ENCODE assay signal across 12 mouse cellular contexts in the genomic region with DNA sequence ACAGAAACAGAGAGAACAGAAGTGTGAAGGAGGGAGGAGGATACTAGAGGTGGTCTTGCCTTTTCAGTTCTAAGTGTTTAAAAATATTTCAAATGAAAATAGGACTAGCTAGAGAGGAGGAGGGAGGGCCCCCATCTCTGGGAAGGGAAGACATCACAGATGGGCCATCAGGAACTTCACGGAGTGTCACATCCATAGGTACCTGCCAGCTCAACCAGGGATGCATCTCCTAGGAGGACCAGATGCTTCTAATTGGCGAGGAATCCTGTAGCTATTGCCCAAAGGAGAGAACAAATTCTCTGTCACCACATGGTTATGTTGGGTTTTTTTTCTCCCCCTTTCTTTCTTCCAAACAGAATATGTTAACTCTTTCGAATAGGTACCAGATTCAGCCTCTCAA.
DNase-seq lines count a peak whose midpoint lies in the region; ATAC-seq lines count a peak whose summit lies in the region.
"Had no signal": no experiment of that assay in that cellular context is flagged by ENCODE, and none has a peak within 500 bp of the region (broad histone marks: within the 10 kb centered on the region; RNA-seq: fewer than 3 reads in every experiment).

No protein-coding gene starts in this region.

- ATAC-seq in erythroid progenitor cell, adult 5-6 weeks (replicated peaks; ENCODE audit: low FRiP score, poor library complexity, severe bottlenecking) = no peak
- ATAC-seq: Patski had no signal

- DNase-seq in left cerebral cortex, adult 18-20 months (ENCODE audit: low spot score in 2 of 2) = peak; percentile 7 to 18
- no peak for DNase-seq in left cerebral cortex, adult 11 months (ENCODE audit: low spot score)
- peak; percentile 96 for DNase-seq in cerebellum, adult 9-11 months
- peak; percentile 59 to 72 for DNase-seq in left cerebral cortex, postnatal 14 days (ENCODE audit: low spot score in 2 of 2)
- DNase-seq in adrenal gland, adult 8-10 months = no peak
- DNase-seq in urinary bladder, adult 2 months (ENCODE audit: low spot score) = no peak
- DNase-seq: adrenal gland, postnatal 10 days; kidney, adult 11 months; kidney, postnatal 36 days; lung, adult 2 months had no signal

- intact Hi-C loops in left cerebral cortex, postnatal 14 days (cut with DNase I) = no loop called here

Comparison
In these comparisons a context has a peak if more than half of its experiments do, and no peak if none do; other contexts are left out.
1. DNase-seq: peak in left cerebral cortex, adult 18-20 months (2 of 2), cerebellum, adult 9-11 months (single experiment) and left cerebral cortex, postnatal 14 days (2 of 2); none in left cerebral cortex, adult 11 months (single experiment), adrenal gland, adult 8-10 months (single experiment) and urinary bladder, adult 2 months (single experiment).